29 mouse cellular contexts compared by ENCODE assay signal in the genomic region with DNA sequence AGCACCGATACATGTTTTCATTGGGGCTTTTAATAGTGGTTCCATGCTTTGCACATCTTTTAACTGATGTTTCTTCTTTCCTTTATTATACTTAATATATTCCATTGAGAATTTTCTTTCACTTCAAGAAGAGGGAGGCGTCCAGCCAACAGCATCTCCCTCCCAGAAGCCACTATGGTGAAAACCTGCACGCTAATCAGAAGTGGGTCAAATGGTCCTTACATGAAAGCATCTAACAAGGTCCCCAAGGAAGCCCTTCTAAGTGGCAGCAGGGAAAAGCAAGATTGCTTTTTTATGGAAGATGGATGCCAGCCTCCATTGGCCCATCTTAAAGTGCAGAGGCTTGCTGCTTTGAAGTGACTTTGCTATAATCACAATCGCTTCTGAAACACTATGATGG.
DNase-seq lines count a peak whose midpoint lies in the region; ATAC-seq and TF ChIP-seq lines count a peak whose summit lies in the region.
"Had no signal": no experiment of that assay in that cellular context is flagged by ENCODE, and none has a peak within 500 bp of the region (broad histone marks: within the 10 kb centered on the region; RNA-seq: fewer than 3 reads in every experiment).

No protein-coding gene starts in this region.

- no peak for TF ChIP-seq CTCF in stomach, postnatal 0 days (IDR thresholded peaks at IDR 0.05; ENCODE audit: low read depth)

- no peaks in the 10 kb centered on the region for H3K27me3 ChIP-seq in midbrain, embryonic 11.5 days (ENCODE audit: control insufficient read depth, insufficient read depth, low read length)
- H3K27me3 ChIP-seq in midbrain, embryonic 16.5 days (ENCODE audit: control insufficient read depth, insufficient read depth, low read depth, low read length) = no peaks in the 10 kb centered on the region
- H3K27me3 ChIP-seq in midbrain, embryonic 15.5 days (replicated peaks) = no peaks in the 10 kb centered on the region
- H3K27me3 ChIP-seq in midbrain, embryonic 13.5 days = no peaks in the 10 kb centered on the region
- no peaks in the 10 kb centered on the region for H3K27me3 ChIP-seq in stomach, postnatal 0 days (ENCODE audit: control insufficient read depth, insufficient read depth, low read length)
- H3K27me3 ChIP-seq: CH12.LX; embryonic facial prominence, embryonic 13.5 days; embryonic facial prominence, embryonic 15.5 days; forebrain, embryonic 13.5 days; forebrain, embryonic 15.5 days; Patski had no signal

- no peak for ATAC-seq in midbrain, embryonic 11.5 days (ENCODE audit: low FRiP score)
- ATAC-seq in midbrain, embryonic 16.5 days = no peak
- ATAC-seq in midbrain, embryonic 15.5 days (replicated peaks) = no peak
- ATAC-seq in midbrain, embryonic 13.5 days = no peak; the same call in 1 of the 2 replicates
- no peak for ATAC-seq in stomach, postnatal 0 days (ENCODE audit: low FRiP score, low TSS enrichment)
- ATAC-seq: activated CD4-positive, CD25-positive, alpha-beta regulatory T cell, adult 4 months; CD4-positive, CD25-positive, alpha-beta regulatory T cell, adult 4 months; forebrain, embryonic 13.5 days; forebrain, embryonic 15.5 days; forebrain, postnatal 0 days; Patski had no signal

- H3K36me3 ChIP-seq in midbrain, embryonic 11.5 days (ENCODE audit: control insufficient read depth, insufficient read depth, low read length) = no peaks in the 10 kb centered on the region
- no peaks in the 10 kb centered on the region for H3K36me3 ChIP-seq in midbrain, embryonic 16.5 days (ENCODE audit: control insufficient read depth, insufficient read depth, low read length)
- H3K36me3 ChIP-seq in midbrain, embryonic 15.5 days (replicated peaks) = no peaks in the 10 kb centered on the region
- H3K36me3 ChIP-seq in midbrain, embryonic 13.5 days = no peaks in the 10 kb centered on the region
- no peaks in the 10 kb centered on the region for H3K36me3 ChIP-seq in stomach, postnatal 0 days (ENCODE audit: control insufficient read depth, insufficient read depth, low read length)
- H3K36me3 ChIP-seq: embryonic facial prominence, embryonic 13.5 days; embryonic facial prominence, embryonic 15.5 days; forebrain, embryonic 10.5 days; forebrain, embryonic 15.5 days; G1E had no signal

- H3K4me2 ChIP-seq in midbrain, embryonic 11.5 days = no peak overlapping the region
- H3K4me2 ChIP-seq in midbrain, embryonic 16.5 days (ENCODE audit: low read length) = no peak overlapping the region
- no peak overlapping the region for H3K4me2 ChIP-seq in midbrain, embryonic 15.5 days
- H3K4me2 ChIP-seq in midbrain, embryonic 13.5 days (replicated peaks) = no peak overlapping the region
- no peak overlapping the region for H3K4me2 ChIP-seq in stomach, postnatal 0 days (replicated peaks; ENCODE audit: low read depth)
- H3K4me2 ChIP-seq: embryonic facial prominence, embryonic 13.5 days; embryonic facial prominence, embryonic 15.5 days; forebrain, embryonic 13.5 days; forebrain, embryonic 15.5 days had no signal

- H3K4me3 ChIP-seq in midbrain, embryonic 11.5 days (ENCODE audit: low read depth, low read length) = no peak overlapping the region
- no peak overlapping the region for H3K4me3 ChIP-seq in midbrain, embryonic 16.5 days (ENCODE audit: low read depth, low read length)
- no peak overlapping the region for H3K4me3 ChIP-seq in midbrain, embryonic 15.5 days
- no peak overlapping the region for H3K4me3 ChIP-seq in midbrain, embryonic 13.5 days (replicated peaks)
- no peak overlapping the region for H3K4me3 ChIP-seq in stomach, postnatal 0 days (ENCODE audit: low read depth, low read length)
- H3K4me3 ChIP-seq: embryonic facial prominence, embryonic 13.5 days; embryonic facial prominence, embryonic 15.5 days; erythroblast, embryonic 14.5 days; forebrain, embryonic 10.5 days; forebrain, embryonic 13.5 days; forebrain, embryonic 15.5 days had no signal

- no peak overlapping the region for H3K27ac ChIP-seq in midbrain, embryonic 11.5 days (ENCODE audit: low read depth, low read length)
- H3K27ac ChIP-seq in midbrain, embryonic 16.5 days (ENCODE audit: low read length) = no peak overlapping the region
- H3K27ac ChIP-seq in midbrain, embryonic 15.5 days = peak overlapping the region; percentile 0; the same call in 1 of the 2 replicates
- H3K27ac ChIP-seq in midbrain, embryonic 13.5 days = no peak overlapping the region
- H3K27ac ChIP-seq in stomach, postnatal 0 days (replicated peaks) = no peak overlapping the region
- H3K27ac ChIP-seq: embryonic facial prominence, embryonic 13.5 days; embryonic facial prominence, embryonic 15.5 days; forebrain, embryonic 10.5 days; forebrain, embryonic 13.5 days; forebrain, embryonic 15.5 days had no signal

- WGBS in midbrain, embryonic 11.5 days = 74% methylated on average over 4 of the region's 4 CpGs
- 55% methylated on average over 4 of the region's 4 CpGs for WGBS in midbrain, embryonic 16.5 days
- WGBS in midbrain, embryonic 15.5 days = 63% methylated on average over 4 of the region's 4 CpGs
- WGBS in midbrain, embryonic 13.5 days = 67% methylated on average over 4 of the region's 4 CpGs
- 89% methylated on average over 4 of the region's 4 CpGs for WGBS in stomach, postnatal 0 days

- H3K4me1 ChIP-seq in midbrain, embryonic 11.5 days (ENCODE audit: control insufficient read depth, insufficient read depth, low read length) = no peaks in the 10 kb centered on the region
- H3K4me1 ChIP-seq in midbrain, embryonic 16.5 days (ENCODE audit: control insufficient read depth, insufficient read depth, low read length) = peaks cover 2% of the 10 kb centered on the region; the same call in 1 of the 2 replicates
- H3K4me1 ChIP-seq in midbrain, embryonic 15.5 days = 0 out of 2 replicates have a peak, but pooled peaks cover 4% of the 10 kb centered on the region
- no peaks in the 10 kb centered on the region for H3K4me1 ChIP-seq in midbrain, embryonic 13.5 days (replicated peaks)
- H3K4me1 ChIP-seq in stomach, postnatal 0 days (replicated peaks; ENCODE audit: control insufficient read depth, insufficient read depth) = no peaks in the 10 kb centered on the region
- H3K4me1 ChIP-seq: embryonic facial prominence, embryonic 13.5 days; embryonic facial prominence, embryonic 15.5 days had no signal

- no peaks in the 10 kb centered on the region for H3K9me3 ChIP-seq in midbrain, embryonic 11.5 days (ENCODE audit: control insufficient read depth, low read length)
- no peaks in the 10 kb centered on the region for H3K9me3 ChIP-seq in midbrain, embryonic 16.5 days (replicated peaks; ENCODE audit: control insufficient read depth, low read length, poor library complexity, severe bottlenecking)
- H3K9me3 ChIP-seq in midbrain, embryonic 15.5 days = no peaks in the 10 kb centered on the region
- no peaks in the 10 kb centered on the region for H3K9me3 ChIP-seq in midbrain, embryonic 13.5 days
- H3K9me3 ChIP-seq in stomach, postnatal 0 days (ENCODE audit: control insufficient read depth, low read length) = no peaks in the 10 kb centered on the region
- H3K9me3 ChIP-seq: embryonic facial prominence, embryonic 13.5 days; embryonic facial prominence, embryonic 15.5 days; forebrain, embryonic 10.5 days; forebrain, embryonic 13.5 days; forebrain, embryonic 15.5 days; G1E had no signal

- DNase-seq in midbrain, embryonic 11.5 days (ENCODE audit: low spot score, missing footprints) = peak; percentile 76
- DNase-seq in retina, postnatal 1 day = peak; percentile 28
- no peak for DNase-seq in stomach, postnatal 0 days (ENCODE audit: low spot score)
- DNase-seq: adrenal gland, adult 8-10 months; adrenal gland, postnatal 14 days; adrenal gland, postnatal 36 days; B cell, adult 2 months; cerebellum, adult 11 months; cerebellum, adult 18-20 months; cerebellum, adult 8-10 months; cerebellum, adult 9-11 months; cerebellum, postnatal 14 days; cerebellum, postnatal 36 days; embryo, embryonic 11 days; forebrain, postnatal 0 days had no signal

- H3K9ac ChIP-seq in midbrain, embryonic 11.5 days (ENCODE audit: low read length) = no peak overlapping the region
- H3K9ac ChIP-seq in midbrain, embryonic 16.5 days (ENCODE audit: low read depth, low read length) = no peak overlapping the region
- no peak overlapping the region for H3K9ac ChIP-seq in midbrain, embryonic 15.5 days
- H3K9ac ChIP-seq in midbrain, embryonic 13.5 days (replicated peaks) = no peak overlapping the region
- H3K9ac ChIP-seq in stomach, postnatal 0 days (ENCODE audit: low read length) = no peak overlapping the region
- H3K9ac ChIP-seq: embryonic facial prominence, embryonic 13.5 days; embryonic facial prominence, embryonic 15.5 days; forebrain, embryonic 13.5 days; forebrain, embryonic 15.5 days; forebrain, postnatal 0 days had no signal

- TF ChIP-seq EP300 in stomach, postnatal 0 days (optimal IDR thresholded peaks at IDR 0.05) = no peak
